Mouse (Mus musculus) midbrain, postnatal 0 days (tissue): ENCODE results near the gene Bmpr1a. TPM values are rescaled to one million over a fixed set of nuclear protein-coding genes. Genes with fewer than 3 reads are reported as not detected.

Experiments used
- ATAC-seq: fragments of 200-750 bp; cut with Nextera tagmentation; 2 replicates; pipeline ENCODE4 v1.8.0; 2017; ENCODE audit warnings: moderate number of reproducible peaks, mild to moderate bottlenecking, moderate TSS enrichment, moderate library complexity; ENCODE audit not compliant: low FRiP score
- DNase-seq: peaks from one replicate; pipeline ENCODE4 v3.0.0-alpha.2; 2015; ENCODE audit warnings: low spot score
- H3K27ac ChIP-seq: fragments of 300-500 bp; sonication (generic); 2 replicates; pipeline ENCODE4 v1.5.1; 2014; ENCODE audit warnings: low read depth, mild to moderate bottlenecking, low read length, mixed read lengths
- H3K27me3 ChIP-seq: fragments of 300-500 bp; sonication (generic); 2 replicates; pipeline ENCODE4 v1.6.1; 2014; ENCODE audit warnings: low read length, control low read depth, mixed read lengths; ENCODE audit not compliant: insufficient read depth
- H3K36me3 ChIP-seq: fragments of 300-500 bp; sonication (generic); 2 replicates; pipeline ENCODE4 v1.6.1; 2014; ENCODE audit warnings: low read length, control low read depth, mixed read lengths; ENCODE audit not compliant: insufficient read depth
- H3K4me1 ChIP-seq: fragments of 300-500 bp; sonication (generic); 2 replicates; pipeline ENCODE4 v1.6.1; 2014; ENCODE audit warnings: mild to moderate bottlenecking, control low read depth, antibody characterized with exemption, low read length, mixed read lengths; ENCODE audit not compliant: insufficient read depth
- H3K4me2 ChIP-seq: fragments of 300-500 bp; sonication (generic); 2 replicates; pipeline ENCODE4 v1.6.1; 2014; ENCODE audit warnings: low read depth, mild to moderate bottlenecking, low read length, mixed read lengths; ENCODE audit not compliant: poor library complexity, severe bottlenecking
- H3K4me3 ChIP-seq: fragments of 300-500 bp; sonication (generic); 2 replicates; pipeline ENCODE4 v1.5.1; 2014; ENCODE audit warnings: low read depth, mild to moderate bottlenecking, low read length, moderate library complexity
- H3K9ac ChIP-seq: fragments of 300-500 bp; sonication (generic); replicated peaks from 2 replicates; pipeline ENCODE4 v1.6.1; 2014; ENCODE audit warnings: mild to moderate bottlenecking, low read length, moderate library complexity, mixed read lengths; ENCODE audit not compliant: poor library complexity, severe bottlenecking
- H3K9me3 ChIP-seq: fragments of 300-500 bp; sonication (generic); 2 replicates; pipeline ENCODE4 v1.6.1; 2016; ENCODE audit warnings: low read length, control low read depth
- CTCF ChIP-seq: IDR thresholded peaks from 2 replicates; pipeline ENCODE4 v1.5.1; 2016; ENCODE audit warnings: antibody characterized with exemption, mild to moderate bottlenecking
- WGBS: fragments of 180-500 bp; shearing (Covaris S2); extraction: QIAGEN DNeasy Blood & Tissue Kit; methylation state at CpG from one replicate; pipeline ENCODE4 v1.1.7; 2014; 5-methylcytosine and 5-hydroxymethylcytosine counted together
- polyA plus RNA-seq: library from polyadenylated mRNA; unstranded; fragments of >200 nt; fragmentation: Nextera tagmentation; extraction: Ambion mirVana; gene quantifications from 2 replicates; pipeline ENCODE4 v1.2.1, GENCODE M21; 2015
- total RNA-seq: library from RNA; depleted of rRNA; stranded (reverse); fragments of >200 nt; gene quantifications from 2 replicates; pipeline ENCODE4 v1.2.3, GENCODE M21; 2014

Gene Bmpr1a
- total and polyA plus RNA-seq, 2 experiments from 2014 or later: 14.0 to 42.5 TPM

DNA sequence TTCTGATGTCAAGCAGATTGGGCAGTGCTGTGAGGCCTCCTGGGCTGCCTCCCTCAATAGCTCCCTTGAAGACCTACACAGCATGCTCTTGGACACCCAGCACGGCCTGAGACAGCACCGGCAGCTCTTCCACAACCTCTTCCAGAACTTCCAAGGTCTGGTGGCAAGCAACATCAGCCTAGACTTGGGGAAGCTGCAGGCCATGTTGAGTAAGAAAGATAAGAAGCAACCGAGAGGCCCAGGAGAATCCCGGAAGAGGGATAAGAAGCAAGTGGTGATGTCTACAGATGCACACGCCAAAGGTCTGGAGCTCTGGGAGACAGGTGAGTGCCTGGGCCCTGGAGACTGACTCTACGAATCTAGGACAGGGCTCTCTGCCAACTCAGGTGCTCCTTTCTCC is 103.8 kb downstream of the Bmpr1a start:
- H3K4me1 ChIP-seq: no peaks in the 10 kb centered on the region
- no peak overlapping the region for H3K4me2 ChIP-seq
- peaks cover 3% of the 10 kb centered on the region; the same call in 1 of the 2 replicates for H3K36me3 ChIP-seq
- H3K4me3 ChIP-seq: no peak overlapping the region
- no peaks in the 10 kb centered on the region for H3K27me3 ChIP-seq
- ATAC-seq (no peak), DNase-seq (no peak)
- no peak overlapping the region for H3K27ac ChIP-seq
- WGBS: 97% methylated on average over 6 of the region's 6 CpGs
- no peak for TF ChIP-seq CTCF
- no peaks in the 10 kb centered on the region for H3K9me3 ChIP-seq
- no peak overlapping the region for H3K9ac ChIP-seq

DNA sequence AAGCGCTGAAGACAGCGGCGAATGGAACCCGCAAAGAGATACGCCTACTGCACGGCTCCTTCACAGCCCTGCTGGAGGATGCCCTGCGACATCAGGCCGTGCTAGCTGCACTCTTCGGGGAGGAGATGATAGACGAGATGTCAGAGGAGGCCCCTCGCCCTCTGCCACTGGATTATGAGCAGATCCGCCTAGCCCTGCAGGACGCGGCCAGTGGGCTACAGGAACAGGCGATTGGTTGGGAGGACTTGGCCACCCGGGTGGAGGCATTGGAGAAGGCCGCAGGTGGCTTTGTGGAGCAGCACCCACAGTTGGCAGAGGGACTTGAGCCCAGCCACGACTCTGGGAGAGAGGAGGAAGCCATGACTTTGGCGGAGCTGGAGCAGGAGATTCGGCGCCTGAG is 104.2 kb downstream of the Bmpr1a start:
- Histone ChIP-seq H3K9me3 (no peaks in the 10 kb centered on the region), H3K9ac (no peak overlapping the region), H3K4me1 (no peaks in the 10 kb centered on the region), H3K4me3 (no peak overlapping the region), H3K4me2 (no peak overlapping the region), H3K27ac (no peak overlapping the region), H3K27me3 (no peaks in the 10 kb centered on the region), H3K36me3 (peaks cover 3% of the 10 kb centered on the region; the same call in 1 of the 2 replicates)
- DNase-seq (no peak), ATAC-seq (no peak)
- TF ChIP-seq CTCF: no peak
- 94% methylated on average over 21 of the region's 21 CpGs for WGBS

GRCm38 (mm10) chr14:34397871-34398270 is 105.3 kb downstream of the Bmpr1a start:
- Histone ChIP-seq H3K36me3 (no peaks in the 10 kb centered on the region), H3K4me2 (no peak overlapping the region), H3K4me3 (no peak overlapping the region), H3K27me3 (no peaks in the 10 kb centered on the region), H3K27ac (no peak overlapping the region), H3K9me3 (no peaks in the 10 kb centered on the region), H3K4me1 (no peaks in the 10 kb centered on the region), H3K9ac (no peak overlapping the region)
- ATAC-seq (no peak), DNase-seq (no peak)
- 96% methylated on average over 5 of the region's 5 CpGs for WGBS
- TF ChIP-seq CTCF: no peak

GRCm38 (mm10) chr14:34393295-34393694 is 109.8 kb downstream of the Bmpr1a start:
- Histone ChIP-seq H3K36me3 (no peaks in the 10 kb centered on the region), H3K9ac (no peak overlapping the region), H3K4me2 (no peak overlapping the region), H3K4me3 (no peak overlapping the region), H3K4me1 (no peaks in the 10 kb centered on the region), H3K9me3 (no peaks in the 10 kb centered on the region), H3K27me3 (no peaks in the 10 kb centered on the region), H3K27ac (no peak overlapping the region)
- ATAC-seq (no peak), DNase-seq (no peak)
- 21% methylated on average over 4 of the region's 4 CpGs for WGBS
- no peak for TF ChIP-seq CTCF

GRCm38 (mm10) chr14:34382921-34383704 is 120.0 kb downstream of the Bmpr1a start:
- no peak for DNase-seq
- H3K36me3 ChIP-seq: no peaks in the 10 kb centered on the region
- no peaks in the 10 kb centered on the region for H3K27me3 ChIP-seq
- no peaks in the 10 kb centered on the region for H3K9me3 ChIP-seq
- no peak overlapping the region for H3K9ac ChIP-seq
- H3K4me2 ChIP-seq: no peak overlapping the region
- no peak for ATAC-seq
- H3K27ac ChIP-seq: no peak overlapping the region
- 89% methylated on average over 7 of the region's 9 CpGs for WGBS
- no peak overlapping the region for H3K4me3 ChIP-seq
- H3K4me1 ChIP-seq: no peaks in the 10 kb centered on the region
- TF ChIP-seq CTCF: no peak

GRCm38 (mm10) chr14:34378560-34379331 is 124.4 kb downstream of the Bmpr1a start:
- WGBS: 43% methylated on average over 11 of the region's 11 CpGs

More at GRCm38 (mm10) chr14:34378560-34379331, 124.4 kb downstream of the Bmpr1a start:
- Histone ChIP-seq H3K4me3 (no peak overlapping the region), H3K27ac (no peak overlapping the region), H3K9ac (no peak overlapping the region), H3K9me3 (no peaks in the 10 kb centered on the region), H3K4me1 (no peaks in the 10 kb centered on the region), H3K27me3 (no peaks in the 10 kb centered on the region), H3K36me3 (no peaks in the 10 kb centered on the region), H3K4me2 (no peak overlapping the region)
- DNase-seq (peak; percentile 55), ATAC-seq (peak; percentile 41; the same call in 1 of the 2 replicates)
- no peak for TF ChIP-seq CTCF
